Mouse (Mus musculus) liver, postnatal 0 days (tissue): ENCODE results near the gene Skil.

Experiments
- CTCF ChIP-seq: sonication (generic); IDR thresholded peaks from 2 replicates; pipeline ENCODE4 v1.5.1; 2016; ENCODE audit warnings: antibody characterized with exemption, low read depth
- EP300 ChIP-seq: IDR thresholded peaks from 2 replicates; pipeline ENCODE4 v1.6.1; 2016; ENCODE audit warnings: antibody characterized with exemption, low read depth, mild to moderate bottlenecking

DNA sequence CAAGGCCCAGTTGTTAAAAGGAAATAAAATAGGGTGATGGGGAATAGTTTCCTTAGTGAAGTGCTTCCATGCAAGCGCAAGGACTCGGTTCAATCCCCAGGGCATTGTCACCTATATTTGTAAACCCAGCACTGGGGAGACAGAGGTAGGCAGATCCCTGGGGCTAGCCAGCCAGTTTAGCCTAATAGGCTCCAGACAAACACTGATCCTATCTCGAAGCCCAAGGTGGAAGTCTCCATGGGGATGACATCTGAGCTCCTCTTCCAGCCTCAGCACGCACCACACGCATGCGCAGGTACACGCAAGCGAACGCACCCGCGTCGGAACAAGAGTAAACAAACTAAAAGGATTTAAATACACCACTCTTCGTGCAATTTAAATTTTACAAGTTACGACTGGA, 23.1 kb upstream of the Skil start:
- no peak for TF ChIP-seq CTCF
- TF ChIP-seq EP300 = no peak
